Mouse (Mus musculus) CD4-positive naive resting alpha-beta T cell, adult 76 days (primary cell): ENCODE data around the gene Mrpl33. TPM values are rescaled to one million over a fixed set of nuclear protein-coding genes. Genes with fewer than 3 reads are reported as not detected.

Experiments used
- total RNA-seq: library from RNA; stranded (reverse); gene quantifications from one replicate; pipeline ENCODE4 v1.2.4, GENCODE M21; 2023

Gene Mrpl33
- 108 TPM for total RNA-seq

GRCm38 (mm10) chr5:31596481-31597429 is at the start of gene Mrpl33:
Mrpl33 (plus strand) TSS chr5:31596935.

GRCm38 (mm10) chr5:31696971-31697643 is 100.4 kb downstream of the Mrpl33 start, which contains the start of gene Rbks:
Rbks (minus strand) TSS chr5:31697627.

GRCm38 (mm10) chr5:31697644-31698296 is 101.0 kb downstream of the Mrpl33 start, which contains the start of gene Babam2:
Babam2 (plus strand) TSS chr5:31697684.

Other genes with a start within 250 kb of the Mrpl33 start
- gene Zfp512, start 144.5 kb upstream of the Mrpl33 start, total RNA-seq = 40.9 TPM
- gene 4930548H24Rik, start 111.2 kb upstream of the Mrpl33 start, total RNA-seq = 0.21 TPM
- 41.3 TPM for gene Gpn1, start 102.2 kb upstream of the Mrpl33 start, total RNA-seq
- 83.0 TPM for gene Slc4a1ap, start 69.9 kb upstream of the Mrpl33 start, total RNA-seq
- gene Supt7l, start 69.1 kb upstream of the Mrpl33 start, total RNA-seq = 30.8 TPM
- 9.4 TPM for gene Rbks, start 100.7 kb downstream of the Mrpl33 start, total RNA-seq
- 52.1 TPM for gene Babam2, start 100.7 kb downstream of the Mrpl33 start, total RNA-seq